Mouse (Mus musculus) embryonic facial prominence, embryonic 14.5 days (tissue): ENCODE results near the gene Olfr1197. TPM values are rescaled to one million over a fixed set of nuclear protein-coding genes. Genes with fewer than 3 reads are reported as not detected.

Experiments
- ATAC-seq: fragments of 200-750 bp; cut with Nextera tagmentation; 2 replicates; pipeline ENCODE4 v1.8.0; 2017; ENCODE audit warnings: low read depth, moderate number of reproducible peaks, moderate TSS enrichment
- DNase-seq: peaks from one replicate; pipeline ENCODE4 v3.0.0-alpha.2; 2015; ENCODE audit warnings: low spot score
- H3K27ac ChIP-seq: fragments of 300-500 bp; sonication (generic); replicated peaks from 2 replicates; pipeline ENCODE4 v1.5.1; 2014; ENCODE audit warnings: low read depth, mild to moderate bottlenecking, low read length, moderate library complexity
- H3K27me3 ChIP-seq: fragments of 300-500 bp; sonication (generic); replicated peaks from 2 replicates; pipeline ENCODE4 v1.6.1; 2014; ENCODE audit warnings: low read length; ENCODE audit not compliant: control insufficient read depth, insufficient read depth
- H3K36me3 ChIP-seq: fragments of 300-500 bp; sonication (generic); 2 replicates; pipeline ENCODE4 v1.6.1; 2014; ENCODE audit warnings: low read length, mixed read lengths; ENCODE audit not compliant: control insufficient read depth, insufficient read depth
- H3K4me1 ChIP-seq: fragments of 300-500 bp; sonication (generic); 2 replicates; pipeline ENCODE4 v1.6.1; 2014; ENCODE audit warnings: antibody characterized with exemption, low read length; ENCODE audit not compliant: control insufficient read depth, insufficient read depth
- H3K4me2 ChIP-seq: fragments of 300-500 bp; sonication (generic); 2 replicates; pipeline ENCODE4 v1.6.1; 2014; ENCODE audit warnings: low read depth, mild to moderate bottlenecking, low read length, moderate library complexity, mixed read lengths
- H3K4me3 ChIP-seq: fragments of 300-500 bp; sonication (generic); 2 replicates; pipeline ENCODE4 v1.5.1; 2014; ENCODE audit warnings: low read depth, mild to moderate bottlenecking, low read length
- H3K9ac ChIP-seq: fragments of 300-500 bp; sonication (generic); 2 replicates; pipeline ENCODE4 v1.6.1; 2014; ENCODE audit warnings: low read depth, mild to moderate bottlenecking, low read length, moderate library complexity, mixed read lengths
- H3K9me3 ChIP-seq: fragments of 300-500 bp; sonication (generic); 2 replicates; pipeline ENCODE4 v1.6.1; 2016; ENCODE audit warnings: low read length; ENCODE audit not compliant: control insufficient read depth
- WGBS: fragments of 180-500 bp; shearing (Covaris S2); extraction: QIAGEN DNeasy Blood & Tissue Kit; methylation state at CpG from one replicate; pipeline ENCODE4 v1.1.7; 2014; 5-methylcytosine and 5-hydroxymethylcytosine counted together
- polyA plus RNA-seq: library from polyadenylated mRNA; unstranded; fragments of >200 nt; fragmentation: Nextera tagmentation; extraction: Ambion mirVana; gene quantifications from 2 replicates; pipeline ENCODE4 v1.2.1, GENCODE M21; 2014

The Olfr1197 gene
- not detected in 2 replicates for polyA plus RNA-seq

DNA sequence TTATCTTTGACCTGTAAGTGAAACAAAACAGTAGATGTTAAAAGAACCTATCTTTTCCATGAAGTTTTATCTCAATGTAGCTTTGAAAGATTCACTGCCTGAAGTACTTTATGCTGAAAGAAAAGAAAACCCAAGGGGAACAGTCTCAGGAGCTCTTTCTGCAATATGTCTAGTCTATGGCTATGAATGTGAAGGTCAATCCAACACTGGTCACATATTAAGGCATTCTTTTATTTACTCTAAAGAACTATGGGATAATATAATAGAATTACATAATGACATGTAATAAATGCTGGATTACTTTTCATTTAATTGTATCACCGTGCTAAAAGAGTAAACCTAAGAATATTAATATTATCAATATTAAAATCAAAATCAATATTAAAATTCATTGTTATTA lies at the start of gene Olfr1197:
Gene Olfr1197 (minus strand): TSS at position 101 of the 400 bp plus-strand sequence.
- no peak for DNase-seq

DNA sequence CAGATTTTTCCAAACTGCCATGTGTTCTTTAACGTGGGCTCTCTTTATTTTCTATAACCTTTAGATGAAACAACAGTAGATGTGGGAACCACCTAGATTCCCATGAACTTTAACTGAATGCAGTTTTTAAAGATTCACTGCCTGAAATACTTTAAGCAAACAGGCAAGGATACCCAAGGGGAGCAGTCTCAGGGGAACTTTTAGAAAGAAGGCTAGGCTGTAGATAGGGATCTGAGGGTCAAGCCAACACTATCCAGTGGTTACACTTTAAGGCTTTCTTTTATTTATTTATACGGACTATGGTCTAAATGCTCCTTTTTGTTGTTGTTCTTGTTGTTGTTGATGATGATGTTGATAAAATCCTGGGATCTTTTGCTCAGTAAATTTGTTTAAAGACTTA lies 38.2 kb upstream of the Olfr1197 start, which contains the start of gene Olfr1200:
Gene Olfr1200 (minus strand): TSS at position 101 of the 400 bp plus-strand sequence.
- WGBS: 73% methylated on average over 2 of the region's 2 CpGs

More for the DNA sequence above, at the start of gene Olfr1197:
- Histone ChIP-seq H3K36me3 (no peaks in the 10 kb centered on the region), H3K4me3 (no peak within 1 kb of the TSS), H3K27ac (no peak within 1 kb of the TSS), H3K9ac (no peak within 1 kb of the TSS), H3K27me3 (no peaks in the 10 kb centered on the region), H3K4me2 (no peak within 1 kb of the TSS), H3K9me3 (no peaks in the 10 kb centered on the region), H3K4me1 (no peaks in the 10 kb centered on the region)
- WGBS: 85% methylated on average over 1 of the region's 1 CpGs
- ATAC-seq: no peak

DNA sequence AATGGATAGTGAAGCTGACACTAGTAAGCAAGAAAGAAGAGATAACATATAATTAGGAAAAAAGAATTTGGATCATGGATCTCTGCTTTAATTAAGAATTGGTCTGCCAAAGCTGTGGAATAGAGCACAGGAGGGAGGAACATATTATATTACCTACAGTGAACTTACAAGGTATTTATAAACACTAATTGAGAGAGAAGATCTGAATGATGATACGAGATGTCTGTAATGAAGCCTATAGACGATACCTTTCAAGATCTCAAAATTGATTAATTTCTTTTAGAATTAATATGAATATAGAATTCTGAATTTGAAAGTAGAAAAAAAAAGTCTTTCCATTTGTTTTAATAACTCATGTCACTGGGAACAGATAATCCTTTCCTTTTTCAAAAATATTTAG lies 28.2 kb upstream of the Olfr1197 start, which contains the start of gene Olfr1199:
Gene Olfr1199 (minus strand): TSS at position 101 of the 400 bp plus-strand sequence.
- Histone ChIP-seq H3K4me3 (no peak within 1 kb of the TSS), H3K4me2 (no peak within 1 kb of the TSS), H3K27ac (no peak within 1 kb of the TSS), H3K4me1 (no peaks in the 10 kb centered on the region), H3K36me3 (no peaks in the 10 kb centered on the region), H3K9me3 (no peaks in the 10 kb centered on the region), H3K9ac (no peak within 1 kb of the TSS), H3K27me3 (no peaks in the 10 kb centered on the region)
- WGBS: 88% methylated on average over 2 of the region's 2 CpGs
- ATAC-seq (no peak), DNase-seq (no peak)

More for the DNA sequence above, 38.2 kb upstream of the Olfr1197 start, which contains the start of gene Olfr1200:
- no peak for DNase-seq
- no peaks in the 10 kb centered on the region for H3K27me3 ChIP-seq
- H3K4me2 ChIP-seq: no peak within 1 kb of the TSS
- ATAC-seq: no peak
- H3K9me3 ChIP-seq: no peaks in the 10 kb centered on the region
- H3K4me1 ChIP-seq: no peaks in the 10 kb centered on the region
- H3K36me3 ChIP-seq: no peaks in the 10 kb centered on the region
- H3K4me3 ChIP-seq: no peak within 1 kb of the TSS
- H3K27ac ChIP-seq: no peak within 1 kb of the TSS
- H3K9ac ChIP-seq: no peak within 1 kb of the TSS

DNA sequence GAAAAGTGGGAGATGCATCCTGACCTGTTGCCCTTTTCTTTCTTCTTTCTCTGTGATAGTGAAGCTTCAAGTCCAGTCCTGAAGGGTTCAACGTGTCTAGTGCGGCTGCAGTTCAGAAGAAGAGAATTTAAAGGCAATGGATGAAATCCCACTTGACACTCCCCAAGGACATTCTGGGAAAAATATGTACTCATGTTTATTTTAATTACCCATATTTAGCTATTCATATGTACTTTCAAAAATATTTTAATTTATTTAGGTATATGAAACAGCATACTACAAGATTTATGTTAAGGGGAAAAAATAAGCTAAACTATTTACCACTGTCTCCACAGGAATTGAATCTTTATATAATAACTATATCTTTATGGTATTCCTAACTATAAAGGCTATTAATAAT lies 19.1 kb upstream of the Olfr1197 start, which contains the start of gene Olfr1198:
Gene Olfr1198 (minus strand): TSS at position 101 of the 400 bp plus-strand sequence.
- Histone ChIP-seq H3K4me3 (no peak within 1 kb of the TSS), H3K4me1 (no peaks in the 10 kb centered on the region), H3K36me3 (no peaks in the 10 kb centered on the region), H3K4me2 (no peak within 1 kb of the TSS), H3K27me3 (no peaks in the 10 kb centered on the region), H3K9me3 (no peaks in the 10 kb centered on the region), H3K27ac (no peak within 1 kb of the TSS), H3K9ac (no peak within 1 kb of the TSS)
- WGBS: 94% methylated on average over 2 of the region's 2 CpGs
- ATAC-seq: no peak
- DNase-seq: no peak

DNA sequence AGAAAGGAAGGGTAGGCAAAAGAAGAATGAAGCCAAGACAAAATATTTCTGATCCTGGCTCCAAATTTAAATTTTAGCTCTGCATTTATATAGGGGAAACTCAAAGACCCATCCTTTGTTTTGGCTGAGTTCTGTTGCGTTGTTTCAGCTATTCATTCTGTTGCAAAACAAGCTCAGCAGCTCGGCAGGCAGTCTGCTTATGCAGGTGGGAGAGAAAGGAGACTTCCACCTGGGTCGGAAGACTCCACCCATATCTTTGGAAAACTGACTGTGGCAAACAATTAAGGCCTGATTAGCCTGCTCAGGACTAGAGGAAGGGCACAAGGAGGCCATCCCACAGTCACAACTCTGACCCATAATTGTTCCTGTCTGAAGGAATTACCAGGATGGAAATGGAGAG lies 11.2 kb upstream of the Olfr1197 start:
- Histone ChIP-seq H3K9me3 (no peaks in the 10 kb centered on the region), H3K9ac (no peak overlapping the region), H3K4me2 (no peak overlapping the region), H3K4me3 (no peak overlapping the region), H3K27me3 (no peaks in the 10 kb centered on the region), H3K36me3 (no peaks in the 10 kb centered on the region), H3K27ac (no peak overlapping the region), H3K4me1 (no peaks in the 10 kb centered on the region)
- no peak for ATAC-seq
- DNase-seq: no peak
- 65% methylated on average over 3 of the region's 3 CpGs for WGBS

DNA sequence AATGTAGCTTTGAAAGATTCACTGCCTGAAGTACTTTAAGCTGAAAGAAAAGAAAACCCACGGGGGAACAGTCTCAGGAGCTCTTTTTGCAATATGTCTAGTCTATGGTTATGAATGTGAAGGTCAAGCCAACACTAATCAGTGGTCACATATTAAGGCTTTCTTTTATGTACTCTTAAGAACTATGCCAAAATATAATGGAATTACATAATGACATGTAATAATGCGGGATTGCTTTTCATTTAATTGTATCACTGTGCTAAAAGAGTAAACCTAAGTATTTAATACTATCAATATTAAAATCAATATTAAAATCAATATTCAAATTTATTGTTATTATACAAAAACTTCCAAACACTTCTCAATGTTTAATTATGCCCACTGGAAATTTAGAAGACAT lies 27.7 kb downstream of the Olfr1197 start, which contains the start of gene Olfr1196:
Gene Olfr1196 (minus strand): TSS at position 101 of the 400 bp plus-strand sequence.
- H3K4me3 ChIP-seq: no peak within 1 kb of the TSS
- ATAC-seq (no peak), DNase-seq (no peak)
- WGBS: 82% methylated on average over 2 of the region's 2 CpGs
- no peaks in the 10 kb centered on the region for H3K27me3 ChIP-seq
- H3K4me1 ChIP-seq: no peaks in the 10 kb centered on the region
- H3K9ac ChIP-seq: no peak within 1 kb of the TSS
- no peak within 1 kb of the TSS for H3K27ac ChIP-seq
- H3K4me2 ChIP-seq: no peak within 1 kb of the TSS
- no peaks in the 10 kb centered on the region for H3K9me3 ChIP-seq
- H3K36me3 ChIP-seq: no peaks in the 10 kb centered on the region

DNA sequence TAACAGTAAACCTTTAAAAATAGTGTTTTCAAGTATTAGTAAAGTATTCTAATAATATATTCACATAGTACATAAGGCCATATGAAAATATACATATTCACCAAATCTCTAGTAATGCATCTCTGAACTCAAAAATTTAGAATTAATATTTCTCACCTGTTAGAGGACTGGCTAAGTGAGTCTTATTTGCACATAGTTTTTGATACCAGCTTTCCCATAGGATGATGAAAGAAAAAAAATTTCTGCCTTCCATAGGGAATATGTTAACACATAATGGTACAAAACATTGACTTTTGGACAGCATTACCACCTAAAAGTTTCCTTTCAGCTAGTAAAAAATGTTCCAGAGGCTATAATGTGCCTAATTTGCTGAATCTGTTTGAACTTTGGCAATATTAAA lies 43.1 kb downstream of the Olfr1197 start, which contains the start of gene Olfr1195:
Gene Olfr1195 (minus strand): TSS at position 101 of the 400 bp plus-strand sequence.
- ATAC-seq (no peak), DNase-seq (no peak)
- H3K27ac ChIP-seq: no peak within 1 kb of the TSS
- no peak within 1 kb of the TSS for H3K9ac ChIP-seq
- H3K4me3 ChIP-seq: no peak within 1 kb of the TSS
- H3K27me3 ChIP-seq: no peaks in the 10 kb centered on the region
- H3K4me1 ChIP-seq: no peaks in the 10 kb centered on the region
- H3K9me3 ChIP-seq: no peaks in the 10 kb centered on the region
- no peak within 1 kb of the TSS for H3K4me2 ChIP-seq
- no peaks in the 10 kb centered on the region for H3K36me3 ChIP-seq

Other genes with a start within 250 kb of the Olfr1197 start
- gene Olfr1184, start 248.8 kb downstream of the Olfr1197 start, polyA plus RNA-seq: 0.08 TPM in 1 of 2 replicates, not detected in the other
- gene Olfr1185-ps1, start 239.0 kb downstream of the Olfr1197 start, polyA plus RNA-seq: not detected in 2 replicates
- not detected in 2 replicates for gene Olfr1186, start 213.8 kb downstream of the Olfr1197 start, polyA plus RNA-seq
- not detected in 2 replicates for gene Olfr1188, start 175.4 kb downstream of the Olfr1197 start, polyA plus RNA-seq
- gene Olfr1189, start 145.9 kb downstream of the Olfr1197 start, polyA plus RNA-seq: not detected in 2 replicates
- gene Olfr1191-ps1, start 91.8 kb downstream of the Olfr1197 start, polyA plus RNA-seq: not detected in 2 replicates
- 0.06 TPM in 1 of 2 replicates, not detected in the other for gene Olfr1192-ps1, start 83.9 kb downstream of the Olfr1197 start, polyA plus RNA-seq
- gene Olfr1193, start 56.7 kb downstream of the Olfr1197 start, polyA plus RNA-seq: not detected in 2 replicates
- gene Olfr1195, start 43.2 kb downstream of the Olfr1197 start, polyA plus RNA-seq: not detected in 2 replicates
- 0.29 TPM in 1 of 2 replicates, not detected in the other for gene Olfr1196, start 27.8 kb downstream of the Olfr1197 start, polyA plus RNA-seq
- gene Olfr1198, start 19.0 kb upstream of the Olfr1197 start, polyA plus RNA-seq: not detected in 2 replicates
- gene Olfr1199, start 28.1 kb upstream of the Olfr1197 start, polyA plus RNA-seq: not detected in 2 replicates
- not detected in 2 replicates for gene Olfr1200, start 38.1 kb upstream of the Olfr1197 start, polyA plus RNA-seq
- not detected in 2 replicates for gene Olfr1201, start 60.7 kb upstream of the Olfr1197 start, polyA plus RNA-seq
- not detected in 2 replicates for gene Olfr1202, start 82.1 kb upstream of the Olfr1197 start, polyA plus RNA-seq
- not detected in 2 replicates for gene Olfr1205, start 97.4 kb upstream of the Olfr1197 start, polyA plus RNA-seq
- gene Olfr1204, start 116.9 kb upstream of the Olfr1197 start, polyA plus RNA-seq: 0.03 TPM in 1 of 2 replicates, not detected in the other
- 0.06 TPM in 1 of 2 replicates, not detected in the other for gene Olfr1206, start 130.9 kb upstream of the Olfr1197 start, polyA plus RNA-seq
- not detected in 2 replicates for gene Olfr1208, start 169.9 kb upstream of the Olfr1197 start, polyA plus RNA-seq
- gene Olfr1209, start 182.8 kb upstream of the Olfr1197 start, polyA plus RNA-seq: not detected in 2 replicates
- gene Olfr1211, start 205.7 kb upstream of the Olfr1197 start, polyA plus RNA-seq: 0.11 TPM in 1 of 2 replicates, not detected in the other
- not detected in 2 replicates for gene Olfr1212, start 221.6 kb upstream of the Olfr1197 start, polyA plus RNA-seq
- gene Gm13762, start 247.9 kb upstream of the Olfr1197 start, polyA plus RNA-seq: not detected in 2 replicates